Mouse (Mus musculus) thymus, adult 2 months (tissue): ENCODE measurements around the gene Rad9a.

Experiments
- CTCF ChIP-seq: fragments of 200-500 bp; IDR thresholded peaks from 2 replicates; pipeline ENCODE4 v1.5.1; 2012; ENCODE audit warnings: mild to moderate bottlenecking, control low read depth, low read length, moderate library complexity, borderline replicate concordance; ENCODE audit not compliant: control insufficient read depth, poor library complexity, insufficient read depth; ENCODE audit errors: extremely low read depth
- POLR2A ChIP-seq: fragments of 200-500 bp; IDR thresholded peaks from 2 replicates; pipeline ENCODE4 v1.6.1; 2012; ENCODE audit warnings: mild to moderate bottlenecking, low read length, control low read depth, moderate library complexity; ENCODE audit not compliant: control insufficient read depth, poor library complexity, insufficient read depth; ENCODE audit errors: extremely low read depth

- TF ChIP-seq CTCF (no peak), POLR2A (no peak)
These were observed 44.7 kb downstream of the Rad9a start for GRCm38 (mm10) chr19:4156771-4157170.
